Mouse (Mus musculus): ENCODE measurements around the gene Rasa4.

DNA sequence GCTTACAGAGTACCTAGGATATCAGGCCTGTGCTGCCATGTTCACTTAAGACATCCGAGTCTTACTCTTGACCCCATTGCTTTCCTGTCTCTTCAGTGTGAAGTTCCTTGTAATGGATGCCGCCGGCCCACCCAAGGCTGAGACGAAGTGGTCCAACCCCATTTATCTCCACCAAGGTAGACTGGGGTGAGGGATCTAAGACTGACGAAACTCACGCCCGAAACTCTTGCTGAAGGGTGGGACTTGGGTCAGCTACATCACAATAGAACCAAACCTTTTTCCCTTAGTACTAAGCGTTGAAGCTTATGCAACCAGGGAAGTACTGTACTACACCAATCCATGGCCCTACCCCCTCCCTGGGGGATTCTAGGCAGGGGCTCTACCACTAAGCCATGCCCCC lies 42.0 kb upstream of the Rasa4 start:
- no peak for TF ChIP-seq CTCF (IDR thresholded peaks at IDR 0.05; ENCODE audit: insufficient read depth, low read length)
- no peak for TF ChIP-seq POLR2A (IDR thresholded peaks at IDR 0.05; ENCODE audit: borderline replicate concordance, extremely low read depth, low read depth, low read length)

Measured in lung, adult 2 months (tissue).